Mouse (Mus musculus): ENCODE measurements around the gene Mpg.
"Not testable (repeated sequence)": the region's sequence is repeated elsewhere in the genome, so short reads cannot be mapped to it uniquely, and the experiment has no call there.

Mpg gene

GRCm38 (mm10) chr11:32226124-32226871 lies at the start of gene Mpg:
Gene Mpg (plus strand): TSS chr11:32226505.
- peak; percentile 94 for DNase-seq

GRCm38 (mm10) chr11:32178506-32178905 lies 47.8 kb upstream of the Mpg start:
- DNase-seq, result peak; percentile 2

GRCm38 (mm10) chr11:32181246-32181645 lies 45.1 kb upstream of the Mpg start:
- DNase-seq, result no peak

GRCm38 (mm10) chr11:32181973-32182868 lies 44.1 kb upstream of the Mpg start:
- DNase-seq, result peak; percentile 91

GRCm38 (mm10) chr11:32184469-32184868 lies 41.8 kb upstream of the Mpg start:
- DNase-seq, result no peak

GRCm38 (mm10) chr11:32186031-32186430 lies 40.3 kb upstream of the Mpg start:
- no peak for DNase-seq

- no peak for DNase-seq
Observed at GRCm38 (mm10) chr11:32187256-32187655, 39.0 kb upstream of the Mpg start.

- no peak for DNase-seq
Observed at GRCm38 (mm10) chr11:32188881-32189280, 37.4 kb upstream of the Mpg start.

- DNase-seq, result no peak
Observed at GRCm38 (mm10) chr11:32189434-32189833, 36.9 kb upstream of the Mpg start.

- peak; percentile 63 for DNase-seq
Observed at GRCm38 (mm10) chr11:32190119-32190518, 36.2 kb upstream of the Mpg start.

GRCm38 (mm10) chr11:32190603-32191110 lies 35.6 kb upstream of the Mpg start:
- no peak for DNase-seq

GRCm38 (mm10) chr11:32193156-32193555 lies 33.1 kb upstream of the Mpg start:
- DNase-seq, result no peak

GRCm38 (mm10) chr11:32194086-32194485 lies 32.2 kb upstream of the Mpg start:
- no peak for DNase-seq

GRCm38 (mm10) chr11:32194626-32195025 lies 31.7 kb upstream of the Mpg start:
- DNase-seq, result no peak

- peak; percentile 4 for DNase-seq
Observed at GRCm38 (mm10) chr11:32195867-32196540, 30.3 kb upstream of the Mpg start.

GRCm38 (mm10) chr11:32196727-32197126 lies 29.6 kb upstream of the Mpg start:
- peak; percentile 4 for DNase-seq

- no peak for DNase-seq
Observed at GRCm38 (mm10) chr11:32197766-32198165, 28.5 kb upstream of the Mpg start.

- no peak for DNase-seq
Observed at GRCm38 (mm10) chr11:32198256-32198955, 27.9 kb upstream of the Mpg start.

GRCm38 (mm10) chr11:32199230-32199629 lies 27.1 kb upstream of the Mpg start:
- no peak for DNase-seq

- DNase-seq, result no peak
Observed at GRCm38 (mm10) chr11:32200075-32200601, 26.2 kb upstream of the Mpg start, which contains the start of gene Il9r. Gene Il9r (minus strand): TSS chr11:32200279.

- not testable (repeated sequence) for DNase-seq
Observed at GRCm38 (mm10) chr11:32200992-32201391, 25.3 kb upstream of the Mpg start.

All from kidney, postnatal 10 days (tissue).